ENCODE assay signal across 21 mouse cellular contexts in the genomic region with DNA sequence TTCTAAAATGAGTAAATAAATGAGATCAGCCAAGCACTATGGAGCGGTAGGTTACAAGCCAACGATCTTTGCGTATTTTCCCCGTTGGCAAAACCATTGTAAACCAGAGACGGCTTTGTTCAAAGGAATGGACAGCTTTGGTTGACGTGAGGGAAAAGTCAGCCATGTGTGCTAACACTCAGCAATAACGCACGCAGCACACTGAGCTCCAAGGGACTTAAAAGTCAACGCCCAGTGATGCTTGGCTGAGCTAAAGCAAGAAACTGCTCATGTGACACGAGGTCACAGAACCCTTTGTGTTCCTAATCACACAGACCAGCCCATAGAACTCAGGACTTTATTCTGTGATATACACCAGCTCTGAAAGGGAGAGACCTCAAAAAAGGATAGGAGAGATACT.
DNase-seq lines count a peak whose midpoint lies in the region; ATAC-seq and TF ChIP-seq lines count a peak whose summit lies in the region.
"Had no signal": no experiment of that assay in that cellular context is flagged by ENCODE, and none has a peak within 500 bp of the region (broad histone marks: within the 10 kb centered on the region; RNA-seq: fewer than 3 reads in every experiment).

No protein-coding gene starts in this region.

- H3K27ac ChIP-seq in kidney, embryonic 16.5 days (ENCODE audit: low read length), result peak overlapping the region; percentile 21; the same call in 1 of the 2 replicates
- no peak overlapping the region for H3K27ac ChIP-seq in midbrain, embryonic 11.5 days (ENCODE audit: low read depth, low read length)
- no peak overlapping the region for H3K27ac ChIP-seq in midbrain, embryonic 14.5 days (replicated peaks; ENCODE audit: low read depth, low read length)
- no peak overlapping the region for H3K27ac ChIP-seq in stomach, postnatal 0 days (replicated peaks)
- H3K27ac ChIP-seq: embryonic facial prominence, embryonic 12.5 days; forebrain, embryonic 15.5 days; hindbrain, embryonic 13.5 days; intestine, embryonic 15.5 days; limb, embryonic 10.5 days; neural tube, embryonic 12.5 days had no signal

- H3K4me2 ChIP-seq in kidney, embryonic 16.5 days (replicated peaks; ENCODE audit: low read depth, low read length), result no peak overlapping the region
- no peak overlapping the region for H3K4me2 ChIP-seq in midbrain, embryonic 11.5 days
- no peak overlapping the region for H3K4me2 ChIP-seq in midbrain, embryonic 14.5 days (ENCODE audit: low read length)
- H3K4me2 ChIP-seq in stomach, postnatal 0 days (replicated peaks; ENCODE audit: low read depth), result no peak overlapping the region
- H3K4me2 ChIP-seq: embryonic facial prominence, embryonic 12.5 days; forebrain, embryonic 15.5 days; hindbrain, embryonic 13.5 days; intestine, embryonic 15.5 days; liver, embryonic 11.5 days; neural tube, embryonic 12.5 days had no signal

- H3K4me3 ChIP-seq in kidney, embryonic 16.5 days (ENCODE audit: low read length), result no peak overlapping the region
- no peak overlapping the region for H3K4me3 ChIP-seq in midbrain, embryonic 11.5 days (ENCODE audit: low read depth, low read length)
- H3K4me3 ChIP-seq in midbrain, embryonic 14.5 days (replicated peaks; ENCODE audit: low read depth, low read length), result no peak overlapping the region
- no peak overlapping the region for H3K4me3 ChIP-seq in stomach, postnatal 0 days (ENCODE audit: low read depth, low read length)
- H3K4me3 ChIP-seq: embryonic facial prominence, embryonic 12.5 days; erythroblast, embryonic 14.5 days; forebrain, embryonic 15.5 days; hindbrain, embryonic 13.5 days; intestine, embryonic 15.5 days; limb, embryonic 10.5 days; neural tube, embryonic 12.5 days had no signal

- ATAC-seq in kidney, embryonic 16.5 days (ENCODE audit: low FRiP score, low TSS enrichment), result peak; percentile 84
- ATAC-seq in midbrain, embryonic 11.5 days (ENCODE audit: low FRiP score), result peak; percentile 82
- no peak for ATAC-seq in midbrain, embryonic 14.5 days (ENCODE audit: low FRiP score, low TSS enrichment)
- ATAC-seq in stomach, postnatal 0 days (ENCODE audit: low FRiP score, low TSS enrichment), result peak; percentile 49; the same call in 1 of the 2 replicates
- ATAC-seq: forebrain, embryonic 15.5 days; intestine, embryonic 15.5 days had no signal

- H3K36me3 ChIP-seq in kidney, embryonic 16.5 days (ENCODE audit: insufficient read depth, low read length), result peaks cover 3% of the 10 kb centered on the region; the same call in 1 of the 2 replicates
- no peaks in the 10 kb centered on the region; the same call in 1 of the 2 replicates for H3K36me3 ChIP-seq in midbrain, embryonic 11.5 days (ENCODE audit: control insufficient read depth, insufficient read depth, low read length)
- no peaks in the 10 kb centered on the region for H3K36me3 ChIP-seq in midbrain, embryonic 14.5 days (ENCODE audit: control insufficient read depth, insufficient read depth, low read length)
- no peaks in the 10 kb centered on the region for H3K36me3 ChIP-seq in stomach, postnatal 0 days (ENCODE audit: control insufficient read depth, insufficient read depth, low read length)
- H3K36me3 ChIP-seq: forebrain, embryonic 15.5 days; hindbrain, embryonic 13.5 days; intestine, embryonic 15.5 days; neural tube, embryonic 12.5 days had no signal

- 40% methylated on average over 10 of the region's 10 CpGs for WGBS in kidney, embryonic 16.5 days
- 20% methylated on average over 10 of the region's 10 CpGs for WGBS in midbrain, embryonic 11.5 days
- 6% methylated on average over 10 of the region's 10 CpGs for WGBS in midbrain, embryonic 14.5 days
- 67% methylated on average over 10 of the region's 10 CpGs for WGBS in stomach, postnatal 0 days

- DNase-seq in kidney, postnatal 25 days, result no peak
- peak; percentile 88 for DNase-seq in midbrain, embryonic 11.5 days (ENCODE audit: low spot score, missing footprints)
- no peak for DNase-seq in midbrain, embryonic 14.5 days
- peak; percentile 61 for DNase-seq in embryo, embryonic 10.5 days (ENCODE audit: low spot score)
- no peak for DNase-seq in stomach, postnatal 0 days (ENCODE audit: low spot score)
- no peak for DNase-seq in adrenal gland, postnatal 4 days (ENCODE audit: low spot score in 2 of 2)
- DNase-seq: adrenal gland, postnatal 25 days; cerebellum, adult 2 months; cerebellum, postnatal 36 days; gastrocnemius, postnatal 25 days; spleen, adult 18-20 months; thymus, postnatal 4 days had no signal

- H3K4me1 ChIP-seq in kidney, embryonic 16.5 days (ENCODE audit: insufficient read depth, low read length), result peaks cover 4% of the 10 kb centered on the region; the same call in 1 of the 2 replicates
- 0 out of 2 replicates have a peak, but pooled peaks cover 2% of the 10 kb centered on the region for H3K4me1 ChIP-seq in midbrain, embryonic 11.5 days (ENCODE audit: control insufficient read depth, insufficient read depth, low read length)
- no peaks in the 10 kb centered on the region for H3K4me1 ChIP-seq in midbrain, embryonic 14.5 days (ENCODE audit: control insufficient read depth, insufficient read depth, low read length)
- H3K4me1 ChIP-seq in stomach, postnatal 0 days (replicated peaks; ENCODE audit: control insufficient read depth, insufficient read depth), result no peaks in the 10 kb centered on the region
- H3K4me1 ChIP-seq: intestine, embryonic 15.5 days; neural tube, embryonic 12.5 days had no signal

- no peaks in the 10 kb centered on the region for H3K27me3 ChIP-seq in kidney, embryonic 16.5 days (ENCODE audit: insufficient read depth, low read length)
- H3K27me3 ChIP-seq in midbrain, embryonic 11.5 days (ENCODE audit: control insufficient read depth, insufficient read depth, low read length), result no peaks in the 10 kb centered on the region
- no peaks in the 10 kb centered on the region for H3K27me3 ChIP-seq in midbrain, embryonic 14.5 days (ENCODE audit: control insufficient read depth, insufficient read depth, low read length)
- H3K27me3 ChIP-seq in stomach, postnatal 0 days (ENCODE audit: control insufficient read depth, insufficient read depth, low read length), result no peaks in the 10 kb centered on the region
- H3K27me3 ChIP-seq: embryonic facial prominence, embryonic 12.5 days; forebrain, embryonic 15.5 days; hindbrain, embryonic 13.5 days; intestine, embryonic 15.5 days; neural tube, embryonic 12.5 days had no signal

- TF ChIP-seq CTCF in stomach, postnatal 0 days (IDR thresholded peaks at IDR 0.05; ENCODE audit: low read depth), result no peak

- H3K9ac ChIP-seq in kidney, embryonic 16.5 days (replicated peaks; ENCODE audit: low read length), result no peak overlapping the region
- no peak overlapping the region for H3K9ac ChIP-seq in midbrain, embryonic 11.5 days (ENCODE audit: low read length)
- H3K9ac ChIP-seq in midbrain, embryonic 14.5 days (replicated peaks; ENCODE audit: low read length), result no peak overlapping the region
- H3K9ac ChIP-seq in stomach, postnatal 0 days (ENCODE audit: low read length), result no peak overlapping the region
- H3K9ac ChIP-seq: embryonic facial prominence, embryonic 12.5 days; forebrain, embryonic 15.5 days; hindbrain, embryonic 13.5 days; intestine, embryonic 15.5 days; neural tube, embryonic 12.5 days had no signal

- H3K9me3 ChIP-seq in kidney, embryonic 16.5 days (ENCODE audit: low read length), result no peaks in the 10 kb centered on the region
- H3K9me3 ChIP-seq in midbrain, embryonic 11.5 days (ENCODE audit: control insufficient read depth, low read length), result no peaks in the 10 kb centered on the region
- H3K9me3 ChIP-seq in midbrain, embryonic 14.5 days (ENCODE audit: control insufficient read depth, low read length), result no peaks in the 10 kb centered on the region
- H3K9me3 ChIP-seq in stomach, postnatal 0 days (ENCODE audit: control insufficient read depth, low read length), result no peaks in the 10 kb centered on the region
- H3K9me3 ChIP-seq: embryonic facial prominence, embryonic 12.5 days; forebrain, embryonic 15.5 days; hindbrain, embryonic 13.5 days; intestine, embryonic 15.5 days; limb, embryonic 10.5 days; neural tube, embryonic 12.5 days had no signal

- no peak for TF ChIP-seq EP300 in stomach, postnatal 0 days (optimal IDR thresholded peaks at IDR 0.05)

Comparison
In these comparisons a context has a peak if more than half of its experiments do, and no peak if none do; other contexts are left out.
1. DNase-seq: peak in midbrain, embryonic 11.5 days (single experiment) and embryo, embryonic 10.5 days (single experiment); none in kidney, postnatal 25 days (0 of 2), midbrain, embryonic 14.5 days (single experiment), stomach, postnatal 0 days (single experiment) and adrenal gland, postnatal 4 days (0 of 2).